Mouse (Mus musculus) brain, embryonic 18.5 days (tissue): Measurements from ENCODE around the gene Camk1g.

ENCODE experiments used
- DNase-seq: peaks from one replicate; pipeline ENCODE4 v3.0.0-alpha.2; 2012; ENCODE audit warnings: low read depth, low spot score

The Camk1g gene

DNA sequence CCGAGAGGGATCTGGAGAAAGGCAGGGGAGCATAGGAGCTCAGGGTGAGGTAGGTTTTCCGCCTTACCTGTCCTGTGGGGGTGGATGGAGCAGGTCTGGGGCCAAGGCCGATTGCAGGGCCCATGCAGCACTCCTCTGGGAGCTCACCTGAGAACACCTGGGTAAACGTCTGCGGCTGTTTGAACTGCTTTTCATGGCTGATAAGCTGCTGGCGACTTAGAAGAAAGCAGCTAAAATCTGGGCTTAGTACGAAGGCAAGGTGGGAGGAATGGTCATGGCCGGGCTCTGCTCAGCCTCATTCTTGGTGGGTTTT lies 68.0 kb downstream of the Camk1g start:
- DNase-seq: no peak

DNA sequence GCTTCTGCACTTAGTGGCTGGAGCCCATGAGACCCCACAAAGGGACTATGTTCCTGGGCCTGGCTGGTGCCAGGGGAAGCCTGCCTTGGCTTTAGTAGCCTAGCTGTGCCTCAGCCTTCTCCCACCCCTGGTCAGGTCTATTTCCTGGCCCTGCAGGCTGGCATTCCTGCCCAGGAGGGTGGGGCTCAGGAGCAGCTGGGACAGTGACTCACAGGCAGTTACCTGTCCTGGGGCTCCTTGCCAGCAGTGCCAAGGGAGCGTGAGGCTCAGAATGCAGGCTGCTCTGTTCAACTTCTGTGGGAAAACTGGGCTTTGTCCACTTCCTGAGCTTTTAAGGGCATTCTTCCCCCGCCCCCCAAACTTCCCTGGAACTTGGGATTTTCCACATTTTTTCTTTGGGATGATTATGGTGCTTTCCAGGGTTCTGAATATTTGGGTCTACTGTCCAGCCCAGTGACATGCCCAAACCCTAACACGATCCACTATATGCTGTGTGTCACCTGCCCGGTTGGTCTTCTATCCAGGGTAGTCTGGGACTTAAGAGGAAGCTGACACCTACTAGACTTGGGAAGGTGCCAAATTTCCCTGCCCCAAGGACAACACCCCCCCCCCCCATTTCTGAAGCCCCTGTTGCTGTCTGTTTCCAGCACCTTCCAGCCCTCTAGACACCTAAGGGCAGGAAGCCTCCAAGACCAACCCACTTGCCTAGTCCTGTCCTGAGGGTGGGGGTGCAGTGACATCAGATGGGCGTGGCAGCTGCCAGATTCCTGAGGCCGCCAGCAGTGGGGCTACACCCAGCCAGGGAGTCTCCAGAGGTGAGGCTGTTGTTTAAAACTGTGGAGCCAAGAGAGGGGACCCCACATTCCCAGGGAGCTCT lies 68.6 kb downstream of the Camk1g start:
- DNase-seq: no peak

DNA sequence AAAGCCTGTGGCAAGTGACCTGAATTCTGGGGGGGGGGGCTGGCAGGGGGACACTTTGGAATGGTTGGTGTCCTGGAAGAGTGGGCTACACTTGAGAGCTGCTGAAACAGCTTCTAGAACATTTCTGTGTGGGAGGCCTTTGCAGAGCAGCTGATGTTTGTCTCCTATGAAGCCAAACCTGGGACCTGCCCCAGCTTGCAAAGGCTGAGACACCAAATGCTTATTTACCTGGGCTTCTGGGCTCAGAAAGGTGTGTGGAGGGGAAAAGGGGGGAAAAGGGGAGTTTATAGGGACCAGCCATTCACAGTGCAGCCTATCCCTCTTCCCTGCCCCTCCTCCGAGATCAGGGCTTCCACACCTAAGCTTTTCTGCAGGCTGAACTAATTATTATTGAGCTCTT lies 70.1 kb downstream of the Camk1g start:
- no peak for DNase-seq

DNA sequence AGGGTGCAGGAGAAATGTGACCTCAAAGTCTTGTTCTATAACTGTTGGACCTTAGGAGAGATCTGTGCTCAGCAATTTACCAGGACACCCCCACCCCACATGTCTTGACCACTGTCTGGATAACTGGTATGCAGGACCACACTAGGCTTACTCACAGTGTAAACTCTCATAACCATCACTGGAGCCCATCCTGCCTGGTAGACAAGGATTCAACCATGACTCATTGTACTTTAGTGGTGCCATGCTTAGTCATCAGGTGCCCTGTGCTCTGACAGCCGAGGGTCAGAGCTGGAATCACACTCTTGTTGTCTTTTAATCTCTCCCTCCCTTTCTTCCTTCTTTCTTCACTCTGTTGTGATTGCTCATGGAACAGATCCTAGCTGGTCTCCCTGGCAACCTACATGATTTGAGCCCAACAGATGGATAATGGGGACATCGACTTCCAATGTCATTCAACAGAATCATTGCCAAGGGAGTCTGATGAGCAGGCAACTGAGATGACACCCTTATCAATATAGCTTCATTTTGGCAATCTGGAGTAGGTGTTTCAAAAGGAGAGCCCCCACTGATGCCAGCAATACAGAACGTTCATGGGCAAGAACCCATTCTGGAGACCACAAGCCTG lies 71.8 kb downstream of the Camk1g start:
- DNase-seq: no peak
